1 mouse cellular context compared by ENCODE assay signal in the genomic region with DNA sequence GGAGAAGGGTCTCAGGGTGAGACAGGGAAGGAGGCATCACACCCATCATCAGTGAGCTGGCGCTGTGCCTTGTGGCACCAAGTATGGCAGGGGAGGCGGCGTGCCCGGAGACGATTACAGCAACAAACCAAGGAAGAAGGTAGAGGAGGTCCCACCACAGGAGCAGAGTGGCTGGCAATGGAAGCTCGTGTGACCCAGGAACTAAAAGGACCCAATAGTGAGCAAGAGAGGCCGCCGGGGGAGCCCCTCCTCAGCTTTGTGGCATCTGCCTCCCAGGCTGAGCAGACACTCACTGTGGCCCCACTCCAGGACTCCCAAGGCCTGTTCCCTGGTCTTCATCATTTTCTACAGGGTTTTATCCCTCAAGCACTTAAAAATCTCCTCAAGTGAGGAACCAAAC.
TF ChIP-seq lines count a peak whose summit lies in the region.

No protein-coding gene starts in this region.

TF ChIP-seq in CH12.LX, 34 proteins besides CTCF, POLR2A, EP300 and RAD21:
- TF ChIP-seq POLR2AphosphoS2 (IDR thresholded peaks at IDR 0.05; ENCODE audit: low read depth, low read length): no peak
- no peak for TF ChIP-seq SIN3A (IDR thresholded peaks at IDR 0.05; ENCODE audit: low read length)
